Mouse (Mus musculus): ENCODE measurements around the gene Hist1h2ad. TPM values are rescaled to one million over a fixed set of nuclear protein-coding genes. Genes with fewer than 3 reads are reported as not detected.
"Not testable (repeated sequence)": the region's sequence is repeated elsewhere in the genome, so short reads cannot be mapped to it uniquely, and the experiment has no call there.

Hist1h2ad gene
- 10 to 100 TPM; 16.0 to 20.6 TPM for total RNA-seq (2021)
- long read RNA-seq, experiment 1, result 0 reads
- long read RNA-seq, experiment 2, result 0 reads

GRCm38 (mm10) chr13:23573898-23574524, at the start of gene Hist1h2ad, which contains the start of gene Hist1h2bf:
Gene Hist1h2ad, plus strand, starts transcription at chr13:23574381.
Gene Hist1h2bf, minus strand, starts transcription at chr13:23574196.
- DNase-seq, result peak; percentile 75

GRCm38 (mm10) chr13:23524654-23525053, 49.5 kb upstream of the Hist1h2ad start:
- peak; percentile 76 for DNase-seq

GRCm38 (mm10) chr13:23525901-23526300, 48.3 kb upstream of the Hist1h2ad start:
- no peak for DNase-seq

- DNase-seq, result peak; percentile 87
These were observed 47.9 kb upstream of the Hist1h2ad start for GRCm38 (mm10) chr13:23526312-23526711.

GRCm38 (mm10) chr13:23529005-23529404, 45.2 kb upstream of the Hist1h2ad start:
- no peak for DNase-seq

- no peak for DNase-seq
These were observed 44.6 kb upstream of the Hist1h2ad start for GRCm38 (mm10) chr13:23529480-23530165.

- DNase-seq, result peak; percentile 47
These were observed 43.8 kb upstream of the Hist1h2ad start for GRCm38 (mm10) chr13:23530181-23530900.

- peak; percentile 86 for DNase-seq
These were observed 43.0 kb upstream of the Hist1h2ad start, which contains the start of gene Hist1h4h for GRCm38 (mm10) chr13:23530901-23531875. Gene Hist1h4h, plus strand, starts transcription at chr13:23531050.

- DNase-seq, result no peak
These were observed 41.7 kb upstream of the Hist1h2ad start for GRCm38 (mm10) chr13:23532262-23533075.

- DNase-seq, result not testable (repeated sequence)
These were observed 40.4 kb upstream of the Hist1h2ad start, which contains the start of gene Hist1h2af for GRCm38 (mm10) chr13:23533560-23534367. Gene Hist1h2af, plus strand, starts transcription at chr13:23533906.

GRCm38 (mm10) chr13:23534368-23535131, 39.6 kb upstream of the Hist1h2ad start:
- no peak for DNase-seq

GRCm38 (mm10) chr13:23535137-23536075, 38.8 kb upstream of the Hist1h2ad start, which contains the start of gene Hist1h3g:
Gene Hist1h3g, plus strand, starts transcription at chr13:23535422.
- DNase-seq, result peak; percentile 75

- no peak for DNase-seq
These were observed 37.9 kb upstream of the Hist1h2ad start for GRCm38 (mm10) chr13:23536076-23536822.

- no peak for DNase-seq
These were observed 37.0 kb upstream of the Hist1h2ad start for GRCm38 (mm10) chr13:23537006-23537710.

GRCm38 (mm10) chr13:23538249-23538648, 35.9 kb upstream of the Hist1h2ad start:
- DNase-seq, result no peak

- not testable (repeated sequence) for DNase-seq
These were observed 34.4 kb upstream of the Hist1h2ad start for GRCm38 (mm10) chr13:23539821-23540220.
